Mouse (Mus musculus): ENCODE results near the gene Wwtr1. TPM values are rescaled to one million over a fixed set of nuclear protein-coding genes. Genes with fewer than 3 reads are reported as not detected.

The Wwtr1 gene
- polyA plus RNA-seq, 1 experiment from 2014 or later, result 7.9 TPM

GRCm38 (mm10) chr3:57532991-57533725, 42.6 kb downstream of the Wwtr1 start:
- H3K9ac ChIP-seq, result no peak overlapping the region
- no peaks in the 10 kb centered on the region for H3K9me3 ChIP-seq
- H3K4me1 ChIP-seq, result no peaks in the 10 kb centered on the region
- no peaks in the 10 kb centered on the region for H3K36me3 ChIP-seq (replicated peaks)
- no peaks in the 10 kb centered on the region for H3K27me3 ChIP-seq (replicated peaks)
- 94% methylated on average over 9 of the region's 9 CpGs for WGBS
- no peak overlapping the region for H3K4me3 ChIP-seq
- ATAC-seq (replicated peaks), result no peak
- H3K27ac ChIP-seq, result no peak overlapping the region
- no peak overlapping the region for H3K4me2 ChIP-seq

DNA sequence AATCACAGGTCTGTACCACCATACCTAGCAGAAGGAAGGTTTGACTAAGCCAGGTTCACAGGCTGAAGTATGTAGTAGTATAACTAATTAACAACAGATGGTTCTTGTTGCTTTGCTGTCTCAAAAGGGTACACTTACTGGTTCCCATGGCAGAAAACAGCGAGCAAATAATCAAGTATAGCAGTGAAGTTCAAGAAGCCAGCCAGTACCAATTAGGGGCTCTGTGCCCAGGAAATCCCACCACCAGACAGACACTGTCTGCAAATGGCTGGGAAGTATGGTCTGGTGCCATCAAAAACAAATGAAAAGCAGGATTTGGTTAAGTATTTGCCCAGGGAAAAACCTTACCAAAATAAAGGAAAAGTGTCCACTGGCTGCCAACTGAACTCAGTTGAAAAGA, 44.9 kb downstream of the Wwtr1 start:
- Histone ChIP-seq H3K4me1 (no peaks in the 10 kb centered on the region), H3K36me3 (replicated peaks) (no peaks in the 10 kb centered on the region), H3K27ac (no peak overlapping the region), H3K27me3 (replicated peaks) (no peaks in the 10 kb centered on the region), H3K9me3 (no peaks in the 10 kb centered on the region), H3K4me3 (no peak overlapping the region), H3K4me2 (no peak overlapping the region), H3K9ac (no peak overlapping the region)
- 77% methylated on average over 1 of the region's 1 CpGs for WGBS
- no peak for ATAC-seq (replicated peaks)

DNA sequence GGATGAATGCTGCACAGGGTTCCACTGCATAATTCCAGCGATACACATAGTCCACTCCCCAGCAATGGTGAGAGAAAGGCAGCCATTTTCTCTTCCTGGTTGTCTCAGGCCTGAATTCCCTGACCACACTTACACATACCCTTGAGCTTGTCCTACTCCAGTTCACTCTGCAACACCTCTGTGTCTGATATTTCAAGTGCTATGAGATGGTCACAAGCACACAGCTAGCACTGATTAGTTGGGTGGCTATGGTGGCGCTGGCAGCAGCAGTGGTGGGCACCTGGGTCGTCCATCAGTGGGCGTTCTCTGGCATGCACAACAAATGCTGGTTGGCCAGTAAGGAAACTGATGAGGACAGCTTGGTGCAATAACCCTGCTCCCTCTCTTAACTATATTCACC, 45.5 kb downstream of the Wwtr1 start:
- H3K4me1 ChIP-seq, result no peaks in the 10 kb centered on the region
- no peaks in the 10 kb centered on the region for H3K27me3 ChIP-seq (replicated peaks)
- 90% methylated on average over 4 of the region's 4 CpGs for WGBS
- no peak overlapping the region for H3K4me3 ChIP-seq
- no peaks in the 10 kb centered on the region for H3K36me3 ChIP-seq (replicated peaks)
- no peak overlapping the region for H3K27ac ChIP-seq
- H3K9me3 ChIP-seq, result no peaks in the 10 kb centered on the region
- H3K4me2 ChIP-seq, result no peak overlapping the region
- H3K9ac ChIP-seq, result no peak overlapping the region
- ATAC-seq (replicated peaks), result no peak

- no peaks in the 10 kb centered on the region for H3K27me3 ChIP-seq (replicated peaks)
- H3K4me3 ChIP-seq, result no peak overlapping the region
- H3K4me2 ChIP-seq, result no peak overlapping the region
- no peak overlapping the region for H3K9ac ChIP-seq
- no peak for ATAC-seq (replicated peaks)
- no peaks in the 10 kb centered on the region for H3K36me3 ChIP-seq (replicated peaks)
- no peaks in the 10 kb centered on the region for H3K4me1 ChIP-seq
- H3K27ac ChIP-seq, result no peak overlapping the region
- H3K9me3 ChIP-seq, result no peaks in the 10 kb centered on the region
Observed at GRCm38 (mm10) chr3:57527154-57527553, 48.6 kb downstream of the Wwtr1 start.

- 92% methylated on average over 5 of the region's 5 CpGs for WGBS
- H3K4me3 ChIP-seq, result no peak overlapping the region
- H3K9me3 ChIP-seq, result no peaks in the 10 kb centered on the region
- H3K9ac ChIP-seq, result no peak overlapping the region
- H3K36me3 ChIP-seq (replicated peaks), result no peaks in the 10 kb centered on the region
- H3K4me1 ChIP-seq, result no peaks in the 10 kb centered on the region
- ATAC-seq (replicated peaks), result no peak
- no peak overlapping the region for H3K27ac ChIP-seq
- no peak overlapping the region for H3K4me2 ChIP-seq
- no peaks in the 10 kb centered on the region for H3K27me3 ChIP-seq (replicated peaks)
Observed at GRCm38 (mm10) chr3:57523093-57523492, 52.6 kb downstream of the Wwtr1 start.

DNA sequence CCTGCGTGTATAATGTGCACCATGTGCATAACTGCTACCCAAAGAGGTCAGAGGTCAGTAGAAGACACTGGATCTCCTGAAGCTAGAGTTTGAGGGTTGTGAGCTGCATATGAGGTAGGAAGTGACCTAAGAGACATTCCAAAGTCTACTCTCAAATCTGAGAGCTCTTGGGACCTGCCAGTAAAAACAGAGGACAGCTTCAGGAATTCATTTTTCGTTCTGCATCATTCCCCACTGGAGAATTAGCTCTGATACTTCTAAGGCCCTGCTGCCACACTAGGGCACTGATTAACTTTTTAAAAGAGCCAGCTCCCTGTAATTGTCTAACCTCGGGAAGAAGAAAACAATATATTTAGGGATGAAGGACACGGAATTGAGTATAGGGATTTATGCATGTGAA, 53.8 kb downstream of the Wwtr1 start:
- no peak for ATAC-seq (replicated peaks)
- WGBS, result 89% methylated on average over 4 of the region's 4 CpGs
- H3K27me3 ChIP-seq (replicated peaks), result no peaks in the 10 kb centered on the region

GRCm38 (mm10) chr3:57519995-57520394, 55.7 kb downstream of the Wwtr1 start:
- no peaks in the 10 kb centered on the region for H3K4me1 ChIP-seq
- WGBS, result 94% methylated on average over 7 of the region's 7 CpGs
- H3K27ac ChIP-seq, result no peak overlapping the region
- ATAC-seq (replicated peaks), result no peak
- H3K4me3 ChIP-seq, result no peak overlapping the region
- no peak overlapping the region for H3K4me2 ChIP-seq
- H3K27me3 ChIP-seq (replicated peaks), result no peaks in the 10 kb centered on the region
- no peaks in the 10 kb centered on the region for H3K9me3 ChIP-seq
- H3K36me3 ChIP-seq (replicated peaks), result no peaks in the 10 kb centered on the region
- no peak overlapping the region for H3K9ac ChIP-seq

More for the DNA sequence above, 53.8 kb downstream of the Wwtr1 start:
- H3K4me2 ChIP-seq, result no peak overlapping the region
- no peaks in the 10 kb centered on the region for H3K36me3 ChIP-seq (replicated peaks)
- H3K27ac ChIP-seq, result no peak overlapping the region
- no peak overlapping the region for H3K4me3 ChIP-seq
- H3K4me1 ChIP-seq, result no peaks in the 10 kb centered on the region
- no peak overlapping the region for H3K9ac ChIP-seq
- no peaks in the 10 kb centered on the region for H3K9me3 ChIP-seq

DNA sequence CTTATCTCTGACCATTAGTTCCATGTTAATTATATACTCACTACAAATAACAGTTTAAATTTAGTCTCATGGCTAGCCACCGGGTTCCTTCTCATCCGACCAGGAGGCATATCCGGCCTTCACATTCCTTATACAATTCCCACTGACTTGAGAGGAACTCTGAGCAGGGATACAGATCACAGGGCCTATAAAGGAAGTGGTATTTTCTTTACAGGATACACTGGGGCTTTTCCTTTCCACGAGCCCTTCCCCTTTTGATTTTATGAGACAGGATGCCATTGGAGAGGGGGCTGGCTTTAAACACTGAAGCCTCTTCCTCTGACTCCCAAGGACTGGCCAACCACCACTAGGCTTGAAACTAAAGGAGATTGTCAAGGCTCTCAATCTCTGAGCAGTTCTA, 59.6 kb downstream of the Wwtr1 start:
- 86% methylated on average over 4 of the region's 4 CpGs for WGBS
- Histone ChIP-seq H3K4me2 (no peak overlapping the region), H3K36me3 (replicated peaks) (no peaks in the 10 kb centered on the region), H3K27ac (no peak overlapping the region), H3K9me3 (no peaks in the 10 kb centered on the region), H3K27me3 (replicated peaks) (no peaks in the 10 kb centered on the region), H3K4me1 (no peaks in the 10 kb centered on the region), H3K9ac (no peak overlapping the region), H3K4me3 (no peak overlapping the region)
- no peak for ATAC-seq (replicated peaks)

DNA sequence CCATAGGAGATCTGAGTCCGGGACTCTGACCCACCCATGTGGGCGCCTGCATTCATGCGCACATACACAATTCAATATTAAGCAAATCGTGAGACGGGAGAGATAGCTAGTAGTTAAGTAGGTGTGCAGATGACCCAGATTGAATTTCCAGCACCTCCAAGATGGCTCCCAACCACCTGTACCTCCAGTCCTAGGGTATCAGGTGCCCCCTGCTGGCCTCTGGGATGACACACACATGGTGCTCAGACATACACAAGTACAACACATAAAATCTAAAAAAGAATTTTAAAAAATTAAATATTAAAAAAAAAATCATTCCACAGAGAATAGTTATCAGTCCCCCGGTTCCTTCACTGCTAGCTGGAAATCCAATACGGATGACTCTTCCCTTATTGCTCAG, 60.7 kb downstream of the Wwtr1 start:
- no peak overlapping the region for H3K9ac ChIP-seq
- no peaks in the 10 kb centered on the region for H3K4me1 ChIP-seq
- H3K4me3 ChIP-seq, result no peak overlapping the region
- ATAC-seq (replicated peaks), result no peak
- no peak overlapping the region for H3K27ac ChIP-seq
- WGBS, result 96% methylated on average over 7 of the region's 7 CpGs
- no peaks in the 10 kb centered on the region for H3K36me3 ChIP-seq (replicated peaks)
- H3K4me2 ChIP-seq, result no peak overlapping the region
- no peaks in the 10 kb centered on the region for H3K9me3 ChIP-seq
- H3K27me3 ChIP-seq (replicated peaks), result no peaks in the 10 kb centered on the region

DNA sequence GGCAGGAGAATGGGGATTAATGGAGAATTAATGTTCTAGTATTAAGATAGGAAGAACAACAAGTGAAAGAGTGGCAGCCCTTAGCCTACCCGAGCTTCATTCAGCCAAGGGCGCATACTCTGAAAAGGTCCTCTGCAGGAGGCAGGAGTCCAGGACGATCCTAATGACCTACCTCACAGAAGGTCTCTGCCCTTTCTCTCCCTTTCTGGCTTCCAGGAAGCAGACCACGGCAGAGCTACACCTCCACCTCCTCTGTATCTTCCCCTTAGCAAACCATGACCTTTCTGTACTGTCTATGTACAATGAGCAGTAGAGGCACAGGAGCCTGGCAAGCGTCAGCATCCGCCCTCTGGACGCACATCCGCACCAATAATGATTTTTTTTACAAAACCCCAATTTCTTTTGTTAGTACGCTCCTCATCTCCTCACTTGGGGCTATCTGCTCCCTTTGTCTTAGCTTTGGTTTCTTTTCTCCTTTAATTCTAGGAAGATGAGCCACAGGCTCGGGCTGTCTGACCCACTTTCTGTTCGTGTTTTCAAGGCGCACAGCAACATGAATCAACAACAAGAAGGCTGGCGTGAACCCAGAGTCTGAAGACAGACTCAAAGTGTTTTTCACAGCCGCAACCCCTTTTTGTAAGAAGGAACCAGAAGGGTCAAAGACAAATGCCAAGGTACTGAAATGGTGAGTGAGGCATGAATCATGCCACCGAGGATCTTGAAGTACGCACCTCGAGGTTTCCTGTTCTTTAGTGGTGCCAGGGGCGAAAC, 63.7 kb downstream of the Wwtr1 start:
- Histone ChIP-seq H3K27me3 (replicated peaks) (no peaks in the 10 kb centered on the region), H3K36me3 (replicated peaks) (no peaks in the 10 kb centered on the region), H3K9ac (no peak overlapping the region), H3K4me3 (no peak overlapping the region), H3K4me2 (no peak overlapping the region), H3K4me1 (no peaks in the 10 kb centered on the region), H3K27ac (no peak overlapping the region), H3K9me3 (no peaks in the 10 kb centered on the region)
- ATAC-seq (replicated peaks), result no peak
- WGBS, result 71% methylated on average over 18 of the region's 18 CpGs

- Histone ChIP-seq H3K27me3 (replicated peaks) (no peaks in the 10 kb centered on the region), H3K9me3 (no peaks in the 10 kb centered on the region), H3K27ac (no peak overlapping the region), H3K36me3 (replicated peaks) (no peaks in the 10 kb centered on the region), H3K9ac (no peak overlapping the region), H3K4me2 (no peak overlapping the region), H3K4me3 (no peak overlapping the region), H3K4me1 (no peaks in the 10 kb centered on the region)
- 93% methylated on average over 7 of the region's 7 CpGs for WGBS
- ATAC-seq (replicated peaks), result no peak
Observed at GRCm38 (mm10) chr3:57509945-57510675, 65.6 kb downstream of the Wwtr1 start.

GRCm38 (mm10) chr3:57505991-57506390, 69.7 kb downstream of the Wwtr1 start:
- WGBS, result 88% methylated on average over 10 of the region's 10 CpGs
- H3K27me3 ChIP-seq (replicated peaks), result no peaks in the 10 kb centered on the region
- H3K9me3 ChIP-seq, result no peaks in the 10 kb centered on the region
- H3K4me3 ChIP-seq, result no peak overlapping the region
- H3K9ac ChIP-seq, result no peak overlapping the region
- no peaks in the 10 kb centered on the region for H3K4me1 ChIP-seq
- H3K36me3 ChIP-seq (replicated peaks), result no peaks in the 10 kb centered on the region
- no peak overlapping the region for H3K27ac ChIP-seq
- no peak for ATAC-seq (replicated peaks)
- H3K4me2 ChIP-seq, result no peak overlapping the region
